Mouse (Mus musculus): Measurements from ENCODE around the gene Ptbp2. TPM values are rescaled to one million over a fixed set of nuclear protein-coding genes. Genes with fewer than 3 reads are reported as not detected.

The Ptbp2 gene
- polyA plus RNA-seq (2017; shearing (Covaris generic)), result 10 to 100 TPM; 15.1 to 27.3 (median 26.4) TPM

- no peak for ATAC-seq
These were observed at the start of gene Ptbp2 for GRCm38 (mm10) chr3:119784366-119784765. TSS of gene Ptbp2 (minus strand) at chr3:119784466.

DNA sequence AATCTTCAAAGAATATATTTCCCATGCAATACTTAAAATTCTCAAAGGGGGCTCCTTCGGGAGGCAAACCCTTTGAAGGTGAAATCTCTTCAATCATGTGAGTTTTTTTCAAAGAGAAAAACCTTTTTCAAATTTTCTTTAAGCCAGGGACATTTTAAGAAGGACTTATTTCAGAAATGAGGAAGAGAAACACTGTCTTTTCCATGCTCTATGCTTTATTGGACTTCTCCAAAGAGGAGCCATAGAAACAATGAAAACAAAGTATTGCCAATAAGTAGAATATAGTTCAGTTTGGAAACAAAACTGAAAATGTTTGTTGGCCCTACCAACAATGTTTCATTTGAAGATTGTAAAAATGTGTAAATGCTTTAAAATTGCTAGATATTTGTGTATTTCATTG lies 30.4 kb upstream of the Ptbp2 start:
- ATAC-seq, result no peak

DNA sequence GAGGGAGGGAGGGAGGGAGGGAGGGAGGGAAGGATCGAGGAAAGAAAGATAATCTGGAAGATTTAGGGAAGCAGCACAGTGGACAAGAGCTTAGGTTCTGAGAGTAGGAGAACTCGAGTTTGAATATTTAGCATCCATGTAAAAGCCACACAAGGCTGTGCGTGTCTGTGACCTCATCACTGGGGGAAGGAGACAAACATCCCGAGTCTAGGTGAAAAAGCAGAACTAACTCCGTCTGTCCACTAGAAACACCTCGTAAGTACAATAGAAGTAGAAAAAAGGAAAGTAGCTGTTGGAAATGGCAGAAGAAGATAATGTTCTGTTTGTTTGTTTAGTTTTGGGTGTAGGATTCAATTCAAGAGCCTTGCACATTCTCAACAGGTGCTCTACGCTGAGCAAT lies 21.9 kb upstream of the Ptbp2 start:
- ATAC-seq, result no peak

GRCm38 (mm10) chr3:119794677-119795365 lies 10.6 kb upstream of the Ptbp2 start:
- ATAC-seq, result no peak

DNA sequence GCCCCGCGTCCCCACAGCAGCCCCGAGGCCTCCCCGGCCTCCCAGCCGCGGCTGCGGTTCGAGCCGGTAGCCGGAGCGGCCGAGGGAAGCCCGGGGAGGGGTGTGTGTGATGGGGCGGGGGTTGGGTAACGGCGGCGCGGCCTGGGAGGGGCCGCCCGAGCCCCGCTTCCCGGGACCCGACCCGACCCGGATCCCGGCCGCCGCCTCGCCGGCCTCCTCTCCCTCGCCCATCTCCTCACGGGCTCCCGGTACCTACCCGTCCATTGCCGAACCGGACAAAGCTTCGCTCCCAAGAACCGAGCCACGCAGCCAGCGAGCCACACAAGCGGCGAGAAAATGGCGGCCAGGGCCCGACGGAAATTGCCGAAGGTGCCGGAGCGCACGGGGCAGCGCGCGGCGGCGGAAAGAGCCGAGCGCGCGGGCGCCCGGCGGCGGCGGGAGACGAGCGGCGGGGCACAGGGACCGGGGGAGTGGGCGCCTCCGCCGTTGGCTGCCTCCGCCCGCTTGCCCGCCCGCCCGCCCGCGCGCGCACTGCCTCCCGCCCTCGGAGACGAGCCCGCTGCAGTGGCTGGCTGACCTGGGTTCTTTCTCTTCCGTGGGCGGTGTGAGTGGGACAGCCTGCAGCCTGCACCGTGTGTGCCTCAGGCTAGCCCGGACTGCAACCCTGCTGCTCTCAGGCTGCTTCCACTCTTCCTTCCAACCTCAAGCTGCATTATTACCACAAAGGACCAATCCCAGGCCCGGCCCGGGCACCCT lies 1.1 kb downstream of the Ptbp2 start:
- peak; percentile 80 for ATAC-seq

- ATAC-seq, result peak; percentile 29
These were observed 2.0 kb downstream of the Ptbp2 start for GRCm38 (mm10) chr3:119782022-119782945.

GRCm38 (mm10) chr3:119780876-119781275 lies 3.4 kb downstream of the Ptbp2 start:
- ATAC-seq, result no peak

- ATAC-seq, result no peak
These were observed 5.0 kb downstream of the Ptbp2 start for GRCm38 (mm10) chr3:119779261-119779660.

- ATAC-seq, result no peak
These were observed 5.8 kb downstream of the Ptbp2 start for GRCm38 (mm10) chr3:119778431-119778830.

GRCm38 (mm10) chr3:119776129-119776528 lies 8.1 kb downstream of the Ptbp2 start:
- no peak for ATAC-seq

- ATAC-seq, result no peak
These were observed 11.5 kb downstream of the Ptbp2 start for GRCm38 (mm10) chr3:119772789-119773188.

DNA sequence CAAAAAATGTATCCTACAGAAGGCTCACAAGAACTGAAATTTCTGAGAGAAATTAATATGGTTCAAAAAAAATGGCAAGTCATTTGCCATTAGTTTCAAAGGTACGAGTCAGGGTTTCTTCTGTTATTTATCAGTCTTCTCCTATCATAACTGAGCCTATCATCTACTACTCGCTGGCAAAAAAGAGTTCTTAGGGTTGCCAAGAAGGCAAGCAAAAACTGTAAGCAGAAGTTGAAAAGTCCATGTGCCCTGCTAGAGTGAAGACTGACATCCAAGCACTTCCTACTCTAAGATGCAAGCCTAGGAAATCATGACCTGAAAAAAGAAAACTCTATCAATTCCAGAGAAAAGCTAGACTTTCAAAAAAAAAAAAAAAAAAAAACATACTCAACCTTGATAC lies 20.5 kb downstream of the Ptbp2 start:
- ATAC-seq, result no peak

- no peak for ATAC-seq
These were observed 22.5 kb downstream of the Ptbp2 start for GRCm38 (mm10) chr3:119761732-119762131.

GRCm38 (mm10) chr3:119753791-119754190 lies 30.5 kb downstream of the Ptbp2 start:
- no peak for ATAC-seq

GRCm38 (mm10) chr3:119749551-119750249 lies 34.6 kb downstream of the Ptbp2 start:
- no peak for ATAC-seq

- ATAC-seq, result no peak
These were observed 35.1 kb downstream of the Ptbp2 start for GRCm38 (mm10) chr3:119749140-119749539.

DNA sequence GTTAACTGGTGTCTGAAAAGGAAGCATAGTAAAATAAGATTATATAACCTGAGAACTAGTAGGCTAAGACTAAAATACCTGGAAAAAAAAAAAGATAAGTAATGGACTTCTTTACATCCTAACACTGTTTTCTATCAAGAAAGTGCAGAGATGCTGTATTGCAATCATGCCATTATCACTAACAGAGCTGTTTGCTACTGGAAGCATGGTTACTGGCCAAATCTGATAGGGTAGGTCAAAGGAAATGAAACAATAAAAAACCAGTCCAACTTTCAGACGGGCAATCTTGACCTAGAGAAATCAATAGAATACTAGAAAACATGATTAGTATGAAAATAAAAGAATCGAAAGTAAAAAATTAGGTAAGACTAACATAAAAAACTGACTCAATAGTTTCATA lies 37.6 kb downstream of the Ptbp2 start:
- ATAC-seq, result no peak

DNA sequence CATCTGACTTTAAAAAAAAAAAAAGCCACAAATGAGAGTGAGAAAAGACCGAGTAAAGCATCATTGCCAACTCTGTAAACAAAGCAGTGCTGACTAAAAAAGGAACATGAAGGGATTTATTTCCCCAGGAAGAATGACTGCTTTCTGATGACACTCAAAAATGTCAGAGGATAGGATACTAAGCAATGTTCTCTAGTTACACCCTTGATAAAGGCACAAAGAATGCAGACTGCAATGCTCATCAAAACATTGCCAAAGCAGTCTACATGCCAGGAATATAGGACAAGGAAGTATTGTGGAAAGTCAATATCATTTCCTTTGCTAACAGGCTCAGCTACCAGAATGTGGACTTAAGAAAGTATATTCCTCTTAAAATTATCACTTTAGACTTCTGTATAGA lies 38.5 kb downstream of the Ptbp2 start:
- ATAC-seq, result no peak

- no peak for ATAC-seq
These were observed 54.4 kb downstream of the Ptbp2 start for GRCm38 (mm10) chr3:119729863-119730262.

GRCm38 (mm10) chr3:119712066-119712465 lies 72.2 kb downstream of the Ptbp2 start:
- no peak for ATAC-seq

GRCm38 (mm10) chr3:119711503-119711902 lies 72.8 kb downstream of the Ptbp2 start:
- ATAC-seq, result no peak

- no peak for ATAC-seq
These were observed 82.8 kb downstream of the Ptbp2 start for GRCm38 (mm10) chr3:119701467-119701866.

Data from inflammation-experienced regulatory T-cells, adult 6 months (primary cell).